Mouse (Mus musculus) heart, postnatal 0 days (tissue): ENCODE data around the gene Kera.

Source experiments
- CTCF ChIP-seq: IDR thresholded peaks from 2 replicates; pipeline ENCODE4 v1.5.1; 2016; ENCODE audit warnings: antibody characterized with exemption, control low read depth, low read depth
- EP300 ChIP-seq: IDR thresholded peaks from 2 replicates; pipeline ENCODE4 v1.6.1; 2016; ENCODE audit warnings: antibody characterized with exemption, low read depth

- no peak for TF ChIP-seq CTCF
- TF ChIP-seq EP300 = no peak
Observed at GRCm38 (mm10) chr10:97591036-97591435, 15.6 kb upstream of the Kera start.
